Mouse (Mus musculus): Measurements from ENCODE around the gene Trmt10b. TPM values are rescaled to one million over a fixed set of nuclear protein-coding genes. Genes with fewer than 3 reads are reported as not detected.

Trmt10b gene
- total and polyA plus RNA-seq, 3 experiments: 2.0 to 29.0 (median 23.4) TPM

DNA sequence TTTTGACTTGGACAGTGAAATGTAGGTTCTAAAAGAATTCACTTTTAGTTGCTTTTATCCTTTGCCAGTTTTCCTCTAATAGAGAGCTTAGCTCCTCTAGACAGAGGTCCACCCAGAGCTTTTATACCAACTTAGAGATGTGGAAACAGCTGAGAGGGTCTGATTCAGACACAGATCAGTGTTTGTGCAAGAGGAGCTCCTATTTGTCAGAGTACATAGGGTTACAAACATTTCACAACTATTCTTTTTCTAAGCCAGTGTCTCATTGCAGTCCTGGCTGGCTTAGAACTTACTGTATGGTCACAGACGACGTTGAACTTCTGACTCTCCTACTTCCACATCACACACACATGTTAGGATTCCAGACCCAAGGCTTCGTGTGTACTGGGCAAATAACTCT is 59.7 kb downstream of the Trmt10b start:
- Histone ChIP-seq H3K4me1 (ENCODE audit: insufficient read depth, low read depth, low read length) (no peaks in the 10 kb centered on the region), H3K36me3 (replicated peaks) (peaks cover 70% of the 10 kb centered on the region), H3K4me3 (ENCODE audit: low read depth, low read length) (no peak overlapping the region), H3K9me3 (replicated peaks) (no peaks in the 10 kb centered on the region), H3K27me3 (ENCODE audit: insufficient read depth, low read length) (no peaks in the 10 kb centered on the region)
- DNase-seq (ENCODE audit: low spot score) (no peak), ATAC-seq (ENCODE audit: extremely low read depth, insufficient number of reproducible peaks, low FRiP score, poor library complexity, severe bottlenecking) (no peak)
- TF ChIP-seq GATA2 (IDR thresholded peaks at IDR 0.05; ENCODE audit: borderline replicate concordance, low read depth, low read length): no peak
- no peak for TF ChIP-seq CTCF (IDR thresholded peaks at IDR 0.05; ENCODE audit: low read depth, low read length)
- no peak for TF ChIP-seq POLR2AphosphoS5 (IDR thresholded peaks at IDR 0.05; ENCODE audit: insufficient replicate concordance, low read depth, low read length)
- no peak for TF ChIP-seq TAL1 (conservative IDR thresholded peaks at IDR 0.05; ENCODE audit: low read depth, low read length)
- TF ChIP-seq GATA1 (IDR thresholded peaks at IDR 0.05; ENCODE audit: borderline replicate concordance, low read length): no peak

Other genes with a start within 250 kb of the Trmt10b start
- gene Fbxo10, start 212.5 kb upstream of the Trmt10b start, total RNA-seq (2014; fragmentation: Nextera tagmentation): 5.1 and 5.3 TPM in 2 replicates
- gene Fbxo10, start 212.5 kb upstream of the Trmt10b start, total RNA-seq (2017): 4.3 and 4.5 TPM in 2 replicates
- gene Fbxo10, start 212.5 kb upstream of the Trmt10b start, polyA plus RNA-seq (2012): 3.1 and 3.3 TPM in 2 replicates
- gene Tomm5, start 189.0 kb upstream of the Trmt10b start, total RNA-seq (2014; fragmentation: Nextera tagmentation): 106 and 135 TPM in 2 replicates
- gene Tomm5, start 189.0 kb upstream of the Trmt10b start, total RNA-seq (2017): 291 and 355 TPM in 2 replicates
- 127 and 156 TPM in 2 replicates for gene Tomm5, start 189.0 kb upstream of the Trmt10b start, polyA plus RNA-seq (2012)
- 20.8 and 30.5 TPM in 2 replicates for gene Frmpd1, start 112.3 kb upstream of the Trmt10b start, total RNA-seq (2014; fragmentation: Nextera tagmentation)
- gene Frmpd1, start 112.3 kb upstream of the Trmt10b start, total RNA-seq (2017): 22.5 and 23.2 TPM in 2 replicates
- 8.3 and 9.2 TPM in 2 replicates for gene Frmpd1, start 112.3 kb upstream of the Trmt10b start, polyA plus RNA-seq (2012)
- gene Dcaf10, start 45.0 kb downstream of the Trmt10b start, total RNA-seq (2014; fragmentation: Nextera tagmentation): 18.0 and 23.5 TPM in 2 replicates
- 13.6 and 13.8 TPM in 2 replicates for gene Dcaf10, start 45.0 kb downstream of the Trmt10b start, total RNA-seq (2017)
- gene Dcaf10, start 45.0 kb downstream of the Trmt10b start, polyA plus RNA-seq (2012): 28.8 and 38.6 TPM in 2 replicates
- 70.5 and 82.3 TPM in 2 replicates for gene Exosc3, start 45.6 kb downstream of the Trmt10b start, total RNA-seq (2014; fragmentation: Nextera tagmentation)
- 240 and 278 TPM in 2 replicates for gene Exosc3, start 45.6 kb downstream of the Trmt10b start, total RNA-seq (2017)
- 125 and 148 TPM in 2 replicates for gene Exosc3, start 45.6 kb downstream of the Trmt10b start, polyA plus RNA-seq (2012)
- gene Slc25a51, start 111.6 kb downstream of the Trmt10b start, total RNA-seq (2014; fragmentation: Nextera tagmentation): 72.4 and 84.0 TPM in 2 replicates
- 42.0 and 46.4 TPM in 2 replicates for gene Slc25a51, start 111.6 kb downstream of the Trmt10b start, total RNA-seq (2017)
- 20.2 and 33.5 TPM in 2 replicates for gene Slc25a51, start 111.6 kb downstream of the Trmt10b start, polyA plus RNA-seq (2012)
- gene Shb, start 235.3 kb downstream of the Trmt10b start, total RNA-seq (2014; fragmentation: Nextera tagmentation): not detected in 2 replicates
- gene Shb, start 235.3 kb downstream of the Trmt10b start, total RNA-seq (2017): not detected in 2 replicates
- gene Shb, start 235.3 kb downstream of the Trmt10b start, polyA plus RNA-seq (2012): not detected in 2 replicates

Measured in G1E (cell line).